Mouse (Mus musculus) adrenal gland (tissue): ENCODE results near the gene Tmed8.
"Not testable (repeated sequence)": the region's sequence is repeated elsewhere in the genome, so short reads cannot be mapped to it uniquely, and the experiment has no call there.

Source experiments
- intact Hi-C: fragments of 180-260 bp; cut with DNase I; formaldehyde crosslinking; loops from one replicate; pipeline ENCODE4 v1.15.1; 2025

Tmed8 gene

DNA sequence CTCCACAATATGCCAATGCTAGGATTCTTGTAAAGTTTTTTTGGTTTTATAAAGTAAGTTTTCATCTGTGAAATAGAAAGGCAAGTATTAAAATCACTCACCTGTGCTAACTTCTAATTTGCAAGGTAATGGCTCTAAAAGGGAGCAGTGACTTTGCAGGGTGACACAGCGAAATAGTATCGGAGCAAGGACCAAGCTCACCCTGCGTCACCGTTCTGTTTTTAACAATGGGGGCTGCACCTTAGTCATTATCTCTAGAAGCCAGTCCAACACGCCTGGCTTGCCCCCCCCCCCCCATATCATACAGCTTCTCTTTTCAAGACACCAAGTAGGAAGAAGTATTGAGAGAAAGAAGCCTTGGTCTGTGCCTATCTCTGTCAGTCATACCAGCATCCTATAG lies 39.4 kb downstream of the Tmed8 start:
- intact Hi-C loops: no loop called here

DNA sequence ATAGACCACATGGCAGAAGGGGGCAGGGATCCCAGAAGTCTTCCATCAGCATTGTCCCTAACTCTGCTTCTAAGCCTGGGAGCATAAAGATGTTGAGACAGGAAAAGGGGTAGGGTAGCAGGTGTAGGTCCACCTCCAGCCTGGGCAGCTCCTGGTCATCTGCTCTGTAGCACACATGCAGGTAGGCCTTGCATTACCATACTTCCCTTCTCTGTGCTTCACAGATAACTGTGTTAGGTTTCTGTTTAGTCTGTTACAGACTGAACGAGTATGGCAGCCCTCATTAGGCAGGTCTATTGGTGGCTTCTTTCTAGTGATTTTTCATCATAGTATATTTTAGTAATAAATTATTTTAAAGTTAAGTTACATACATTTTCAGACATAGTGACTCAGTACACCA lies 39.9 kb downstream of the Tmed8 start:
- intact Hi-C loops: no loop called here

DNA sequence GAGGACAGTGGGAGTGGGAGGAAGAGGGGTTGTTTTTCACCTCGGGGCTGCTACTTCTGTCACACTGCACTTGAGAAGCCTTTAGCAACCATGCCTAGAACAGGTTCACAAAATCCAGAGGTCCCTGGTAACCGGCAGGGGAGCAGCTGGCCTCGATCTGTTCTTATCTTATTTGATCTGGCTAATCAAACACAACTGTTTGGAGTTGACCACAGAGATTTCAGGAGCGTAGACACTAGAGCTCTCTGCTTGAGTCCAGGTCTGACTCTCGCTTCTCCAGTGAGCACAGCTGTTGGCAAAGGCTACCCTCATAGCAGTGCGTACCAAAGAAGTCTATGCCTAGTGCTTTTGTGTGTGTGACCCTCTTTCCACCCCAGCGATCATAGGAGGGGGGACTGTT lies 42.2 kb downstream of the Tmed8 start:
- intact Hi-C loops: no loop called here

DNA sequence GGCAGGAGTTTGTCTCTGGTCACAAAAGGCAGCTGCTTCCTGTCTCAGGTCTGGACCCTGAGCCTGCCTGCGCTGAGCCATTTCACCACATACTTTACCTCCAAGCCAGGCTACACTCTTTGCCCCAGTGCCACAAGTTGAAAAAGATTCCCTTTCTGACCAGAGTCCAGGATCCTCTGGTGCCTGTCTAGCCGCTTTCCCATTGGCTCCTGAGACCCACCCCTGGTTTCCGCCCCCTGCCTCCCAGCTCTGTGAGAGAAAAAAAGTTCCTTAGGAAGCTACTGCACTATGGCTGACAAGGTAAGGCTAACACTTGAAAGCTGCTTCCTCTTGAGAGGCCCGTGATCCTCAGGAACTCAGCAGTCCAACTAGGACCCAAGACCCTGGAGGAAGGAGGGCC lies 42.9 kb downstream of the Tmed8 start:
- intact Hi-C loops: no loop called here

DNA sequence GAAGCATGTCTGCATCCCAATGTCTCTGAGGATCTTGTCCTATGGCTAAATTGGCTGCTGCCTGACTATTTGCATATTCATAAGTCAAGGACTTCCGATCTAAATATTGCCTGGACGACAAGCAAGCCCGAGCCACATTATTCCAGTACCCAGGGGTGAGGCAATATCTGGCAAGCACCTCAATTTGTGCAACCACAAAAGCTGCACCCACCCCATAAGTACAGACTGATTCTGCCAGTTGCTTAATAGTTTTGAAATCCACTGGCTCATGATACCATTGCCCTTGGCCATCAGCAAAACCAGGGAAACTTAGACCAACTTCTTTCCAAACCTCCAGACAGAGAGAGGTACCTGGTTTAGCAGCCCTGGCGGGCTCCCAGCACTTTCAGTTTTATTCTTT lies 45.8 kb downstream of the Tmed8 start:
- intact Hi-C loops: not testable (repeated sequence)

DNA sequence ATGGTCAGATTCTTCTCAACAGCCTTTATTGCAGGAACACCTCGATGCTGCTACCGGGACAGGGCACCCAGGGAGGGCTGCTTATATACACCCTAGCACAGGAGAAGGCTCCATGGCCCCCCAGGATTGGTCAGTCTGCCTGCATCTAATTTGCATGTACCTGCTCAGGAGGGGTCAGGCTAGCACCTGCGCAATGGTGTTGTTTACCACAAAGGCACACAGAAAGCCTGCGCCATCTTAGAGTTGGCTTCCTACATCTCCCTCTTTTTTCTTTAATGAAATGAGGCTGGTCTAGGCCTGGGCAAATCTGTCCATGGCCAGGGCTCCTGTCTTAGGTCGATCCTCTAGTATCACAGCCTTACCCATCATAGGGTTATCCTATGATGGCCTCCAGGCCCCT lies 50.8 kb downstream of the Tmed8 start:
- intact Hi-C loops: loop anchor here (5.0 kb wide), 2 partner anchors 33 to 48 kb away; partner anchors contain the start of gene Samd15

DNA sequence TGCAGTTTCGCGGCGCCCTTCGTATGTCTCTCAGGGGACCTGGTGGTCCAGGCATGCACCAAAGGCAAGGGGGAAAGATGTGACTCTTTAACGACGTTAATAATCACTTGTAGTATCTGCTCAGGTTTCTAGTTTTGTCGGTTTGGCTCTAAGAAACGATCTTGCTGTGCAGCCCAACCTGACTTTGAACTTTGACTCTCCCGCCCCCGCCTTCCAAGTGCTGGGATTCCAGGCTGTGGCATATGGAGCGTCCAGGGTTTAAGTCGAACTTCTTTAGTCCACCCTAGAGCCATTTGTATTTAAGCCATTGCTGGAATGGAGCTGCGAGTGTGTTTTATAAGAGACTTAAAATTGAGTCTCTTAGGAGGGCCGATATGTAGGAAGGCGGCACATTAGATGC lies 52.1 kb downstream of the Tmed8 start:
- intact Hi-C loops: loop anchor here (5.0 kb wide), 2 partner anchors 34 to 49 kb away; partner anchors contain the start of gene Samd15

DNA sequence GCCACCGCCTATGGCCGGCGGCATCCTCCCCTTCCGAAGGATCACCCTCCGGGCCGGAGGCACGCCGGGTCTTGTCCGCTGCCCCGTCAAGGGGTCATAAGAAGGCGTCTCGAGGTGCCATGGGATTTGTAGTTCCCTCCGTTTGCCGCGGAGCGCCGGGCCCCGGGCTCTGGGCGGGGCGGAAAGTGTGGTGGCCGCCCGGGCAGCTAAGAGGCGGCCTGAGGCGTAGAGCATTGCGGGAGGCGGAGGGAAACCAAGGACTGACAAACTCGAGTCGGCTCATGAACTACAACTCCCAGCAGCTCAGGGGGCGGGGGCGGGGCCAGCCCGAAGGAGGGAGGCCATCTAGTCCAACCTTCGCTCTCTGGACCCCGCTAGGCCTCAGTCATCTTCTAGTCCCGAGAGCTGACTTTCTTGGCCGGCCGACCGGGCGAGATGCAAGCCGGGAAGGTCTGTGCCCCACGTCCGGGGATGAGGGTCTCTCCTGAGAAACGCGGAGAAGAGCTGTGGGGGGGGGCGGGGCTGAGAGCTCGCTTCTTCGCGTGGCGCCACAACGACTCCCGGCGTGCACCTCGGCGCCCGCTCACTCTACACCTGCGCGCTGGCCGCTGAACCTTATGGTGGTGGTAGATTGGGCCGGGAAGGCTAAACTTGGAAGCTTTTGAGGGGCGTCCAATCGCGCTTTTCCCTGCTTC lies 52.7 kb downstream of the Tmed8 start, which contains the start of gene Pomt2:
Pomt2 (minus strand) TSS at position 574 of the 695 bp plus-strand sequence.
- intact Hi-C loops: loop anchor here (5.0 kb wide), 2 partner anchors 35 to 50 kb away; partner anchors contain the start of gene Samd15

DNA sequence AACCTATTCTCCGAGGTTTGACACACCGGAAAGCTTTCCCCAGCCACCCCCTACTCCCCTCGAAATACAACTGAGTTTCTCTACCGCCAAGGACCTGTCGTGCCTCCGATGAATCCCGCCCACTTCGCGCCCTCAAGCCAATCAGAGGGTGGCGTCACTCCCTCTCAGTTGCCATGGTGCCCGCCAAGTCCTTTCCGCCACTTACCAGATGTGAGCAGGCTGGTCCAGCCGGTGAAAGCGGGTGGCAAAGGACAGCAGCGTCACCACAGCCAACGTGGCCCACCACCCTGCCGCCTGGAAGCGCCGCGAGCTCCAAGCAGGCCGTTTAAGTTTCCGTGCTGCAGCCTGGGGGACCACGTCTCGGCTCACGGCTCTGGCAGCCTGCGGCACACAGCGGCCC lies 53.3 kb downstream of the Tmed8 start, which contains the start of gene Gstz1:
Gstz1 (plus strand) TSS at position 200 of the 400 bp plus-strand sequence.
- intact Hi-C loops: loop anchor here (5.0 kb wide), 2 partner anchors 35 to 50 kb away; partner anchors contain the start of gene Samd15

DNA sequence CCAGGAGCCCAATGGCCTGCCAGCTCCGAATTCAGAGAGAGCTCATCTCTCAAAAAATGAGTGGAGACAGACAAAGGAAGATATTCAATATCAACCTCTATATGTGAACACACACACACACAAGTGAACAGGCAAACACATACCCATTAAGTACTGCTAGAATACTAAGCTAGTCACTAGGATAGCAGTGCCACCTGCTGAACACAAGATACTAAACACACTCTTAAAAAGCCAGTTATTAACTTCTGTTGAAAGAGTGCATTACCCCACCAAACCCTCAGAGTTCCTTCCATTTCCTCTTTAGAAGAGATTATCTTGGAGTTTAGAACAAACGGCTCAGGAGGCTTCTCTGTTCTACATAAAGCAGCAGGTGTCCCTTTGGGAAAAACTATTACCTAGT lies 58.1 kb downstream of the Tmed8 start:
- intact Hi-C loops: no loop called here

DNA sequence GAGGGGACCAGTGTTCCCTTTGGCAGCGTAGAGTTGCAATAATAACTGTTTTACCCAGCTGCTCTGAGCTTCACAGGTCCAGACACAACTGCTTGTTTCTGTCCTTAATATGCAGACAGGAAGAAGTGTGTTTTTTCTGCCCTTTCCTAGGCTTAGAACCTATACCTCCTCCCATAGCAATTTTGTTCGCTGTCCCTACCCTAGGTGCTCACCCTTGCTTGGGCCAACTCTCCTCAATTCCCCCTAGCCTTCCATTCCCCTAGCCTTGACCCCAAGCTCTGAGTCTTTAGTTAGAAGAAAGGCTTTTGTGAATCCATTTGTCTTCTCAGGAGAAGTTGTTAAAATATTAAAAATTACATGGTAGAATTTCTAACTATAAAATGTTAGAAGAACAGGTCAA lies 61.5 kb downstream of the Tmed8 start:
- intact Hi-C loops: loop anchor here (10.0 kb wide), 1 partner anchor 196 kb away; no protein-coding TSS in a partner anchor

DNA sequence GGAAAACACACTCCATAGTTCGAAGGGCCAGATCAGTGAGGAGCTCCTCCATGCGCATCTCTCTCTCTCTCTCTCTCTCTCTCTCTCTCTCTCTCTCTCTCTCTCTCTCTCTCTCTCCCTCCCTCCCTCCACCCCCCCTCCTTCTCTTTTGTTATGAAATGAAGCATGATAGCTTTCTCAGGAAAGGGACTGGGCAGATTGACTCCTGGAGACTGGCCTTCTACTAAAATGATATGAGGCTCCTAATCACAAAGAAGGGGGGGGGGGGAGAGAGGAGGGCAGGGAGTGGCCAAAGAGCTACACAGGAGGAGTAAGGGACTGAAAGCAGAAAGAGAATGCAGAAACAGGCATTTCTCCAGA lies 61.9 kb downstream of the Tmed8 start:
- intact Hi-C loops: loop anchor here (10.0 kb wide), 1 partner anchor 196 kb away; no protein-coding TSS in a partner anchor

DNA sequence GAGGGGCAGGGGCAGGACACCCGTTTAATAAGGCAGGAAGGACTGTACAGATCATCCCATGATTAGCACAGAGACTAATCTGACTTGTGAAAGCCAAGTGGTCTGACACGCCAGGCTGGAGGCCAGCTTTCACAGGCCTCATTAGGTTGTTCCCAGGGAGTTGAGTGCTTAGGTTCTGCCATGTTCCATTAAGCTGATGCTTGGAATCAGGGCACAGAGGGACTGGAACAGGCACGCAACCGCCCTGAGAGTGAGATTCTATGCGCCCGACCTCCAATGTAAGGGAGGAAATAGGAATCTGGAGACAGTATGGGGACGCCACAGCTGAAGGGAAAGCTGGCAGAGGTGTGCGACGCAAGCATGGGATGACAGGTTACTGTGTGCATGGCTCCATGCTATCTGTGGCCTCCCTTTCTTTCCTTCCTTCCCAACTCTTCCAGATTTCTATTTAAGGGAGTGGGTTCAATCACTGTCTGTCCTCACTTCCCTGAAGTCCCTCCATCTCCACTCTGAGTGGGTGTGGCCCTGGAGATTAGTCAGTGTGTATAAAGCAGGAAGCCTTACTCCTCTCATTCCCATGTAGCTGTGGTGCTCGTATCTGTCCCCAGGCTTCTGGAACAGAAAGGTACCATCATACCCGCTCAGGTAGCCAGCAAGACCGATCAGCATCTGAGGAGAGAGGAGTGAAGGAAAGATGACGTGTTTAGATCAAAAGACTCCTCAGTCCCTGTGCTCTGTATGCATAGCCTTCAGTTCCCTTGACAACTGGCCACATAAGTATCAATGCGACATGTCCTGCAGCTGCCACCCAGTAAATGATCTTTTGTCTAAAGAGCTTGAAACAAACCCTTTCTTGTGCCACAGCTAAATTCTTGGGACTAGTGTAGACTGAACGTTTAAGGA lies 62.6 kb downstream of the Tmed8 start:
- intact Hi-C loops: loop anchor here (10.0 kb wide), 1 partner anchor 197 kb away; no protein-coding TSS in a partner anchor

DNA sequence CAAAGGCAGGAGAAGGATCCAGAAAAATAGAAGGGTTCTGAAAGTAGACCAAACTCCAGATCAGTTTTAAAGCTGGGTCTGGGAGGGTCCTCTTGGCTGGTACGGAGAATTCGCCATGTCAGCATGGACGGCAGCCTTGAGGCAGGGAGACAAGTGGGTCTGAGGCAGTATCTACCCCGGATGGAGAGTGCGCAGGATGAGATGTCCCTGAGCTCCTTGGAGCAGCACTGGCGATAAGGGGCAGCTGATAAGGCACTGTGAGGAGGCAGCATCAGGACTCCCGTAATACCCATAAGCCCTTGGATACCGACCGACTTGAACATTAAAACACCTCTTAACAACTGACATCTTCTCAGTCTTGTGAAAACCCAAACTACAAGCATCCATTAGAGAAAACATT lies 67.5 kb downstream of the Tmed8 start:
- intact Hi-C loops: loop anchor here (5.0 to 10.0 kb wide), 2 partner anchors 110 to 202 kb away; no protein-coding TSS in a partner anchor

DNA sequence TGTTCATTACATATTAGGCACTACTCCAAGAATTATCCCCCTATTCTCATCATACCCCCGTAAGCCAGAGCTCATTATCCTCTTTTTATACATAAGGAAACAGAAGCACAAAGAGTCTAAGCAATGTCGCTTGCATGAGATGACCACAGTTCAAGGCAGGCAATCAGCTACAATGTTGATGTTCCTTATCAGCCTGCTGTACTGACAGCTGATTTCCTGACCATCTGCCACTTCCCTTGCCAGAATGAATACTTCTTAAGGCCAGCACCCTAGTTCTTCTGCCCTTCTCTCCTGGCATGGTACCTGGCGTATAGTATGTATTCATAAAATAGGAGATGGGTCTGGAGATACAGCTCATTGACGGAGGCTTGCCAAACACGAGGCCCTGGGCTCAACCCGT lies 68.0 kb downstream of the Tmed8 start:
- intact Hi-C loops: loop anchor here (5.0 to 10.0 kb wide), 2 partner anchors 110 to 203 kb away; no protein-coding TSS in a partner anchor

DNA sequence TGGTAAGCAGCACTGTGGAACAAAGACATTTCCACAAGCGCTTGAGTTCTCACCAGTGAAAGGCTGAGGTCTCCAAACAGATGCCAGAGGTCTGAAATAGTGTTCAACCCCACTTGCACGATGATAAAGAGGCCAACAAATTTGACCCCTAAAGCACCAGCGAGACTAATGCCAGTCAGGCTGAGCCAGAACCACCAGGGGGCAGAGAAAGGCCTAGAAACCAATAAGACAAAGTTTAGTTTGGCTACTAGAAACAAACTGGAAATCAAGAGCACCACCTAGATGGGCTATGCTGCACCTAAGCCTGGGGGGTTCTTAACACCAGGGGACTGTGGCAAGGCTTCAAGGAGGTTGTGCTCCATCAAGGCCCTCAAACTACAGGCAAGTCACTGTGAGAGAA lies 68.6 kb downstream of the Tmed8 start:
- intact Hi-C loops: loop anchor here (5.0 to 10.0 kb wide), 2 partner anchors 111 to 203 kb away; no protein-coding TSS in a partner anchor

DNA sequence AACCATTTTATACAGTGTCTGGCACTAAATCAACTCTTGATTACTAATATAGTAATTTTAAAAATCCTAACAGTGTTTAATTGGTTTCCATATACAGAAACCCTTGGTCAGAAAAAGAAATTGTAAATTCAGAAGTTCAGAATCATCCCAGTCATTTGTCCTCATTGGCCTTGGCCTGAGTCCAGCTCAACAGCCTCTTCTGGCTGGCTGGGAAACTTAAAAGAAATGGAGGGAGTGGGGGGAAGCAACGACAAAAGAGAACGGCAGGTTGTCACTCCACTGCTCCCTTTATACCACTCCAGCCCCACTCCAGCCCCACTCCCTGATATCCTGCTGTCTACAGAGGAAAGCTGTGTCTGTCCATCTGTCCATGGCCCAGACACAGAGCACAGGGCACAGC lies 69.1 kb downstream of the Tmed8 start:
- intact Hi-C loops: loop anchor here (5.0 to 10.0 kb wide), 2 partner anchors 111 to 204 kb away; no protein-coding TSS in a partner anchor

DNA sequence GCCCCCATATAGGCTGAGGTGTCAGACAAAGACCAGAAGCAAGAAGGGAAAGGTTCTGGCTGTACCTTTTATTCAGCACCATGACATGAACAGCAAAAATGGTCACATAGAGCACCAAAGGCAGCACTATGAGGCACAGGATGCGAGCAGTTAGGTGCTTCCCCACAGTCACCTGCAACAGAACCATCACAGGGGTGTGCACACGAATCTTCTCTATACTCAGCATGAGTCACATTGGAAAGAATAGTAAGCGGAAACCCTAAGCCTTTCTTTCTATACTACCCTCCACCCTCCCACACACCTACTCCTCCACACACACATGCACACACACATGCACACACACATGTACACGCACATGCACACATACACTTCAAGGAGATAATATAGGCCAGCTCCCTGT lies 70.0 kb downstream of the Tmed8 start:
- intact Hi-C loops: loop anchor here (5.0 to 10.0 kb wide), 2 partner anchors 112 to 205 kb away; no protein-coding TSS in a partner anchor

DNA sequence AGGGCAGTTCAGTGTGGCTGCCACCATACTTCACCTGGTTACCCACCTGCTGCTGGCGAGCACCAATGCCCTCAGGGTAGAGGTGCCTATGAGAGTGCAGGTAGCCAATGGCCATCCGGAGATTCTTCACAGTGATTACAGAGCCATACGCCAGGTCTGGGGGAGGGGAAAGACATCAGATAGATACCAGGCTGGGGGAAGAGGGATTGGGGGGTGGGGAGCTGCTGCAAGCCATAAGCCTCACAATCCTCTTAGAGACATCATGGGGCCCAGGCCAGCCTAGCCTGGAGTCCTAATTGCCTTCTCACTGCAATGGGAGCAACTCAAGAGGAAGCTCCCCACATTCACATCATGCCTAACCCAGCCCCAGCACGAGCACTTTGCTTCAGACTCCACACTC lies 73.0 kb downstream of the Tmed8 start:
- intact Hi-C loops: no loop called here

DNA sequence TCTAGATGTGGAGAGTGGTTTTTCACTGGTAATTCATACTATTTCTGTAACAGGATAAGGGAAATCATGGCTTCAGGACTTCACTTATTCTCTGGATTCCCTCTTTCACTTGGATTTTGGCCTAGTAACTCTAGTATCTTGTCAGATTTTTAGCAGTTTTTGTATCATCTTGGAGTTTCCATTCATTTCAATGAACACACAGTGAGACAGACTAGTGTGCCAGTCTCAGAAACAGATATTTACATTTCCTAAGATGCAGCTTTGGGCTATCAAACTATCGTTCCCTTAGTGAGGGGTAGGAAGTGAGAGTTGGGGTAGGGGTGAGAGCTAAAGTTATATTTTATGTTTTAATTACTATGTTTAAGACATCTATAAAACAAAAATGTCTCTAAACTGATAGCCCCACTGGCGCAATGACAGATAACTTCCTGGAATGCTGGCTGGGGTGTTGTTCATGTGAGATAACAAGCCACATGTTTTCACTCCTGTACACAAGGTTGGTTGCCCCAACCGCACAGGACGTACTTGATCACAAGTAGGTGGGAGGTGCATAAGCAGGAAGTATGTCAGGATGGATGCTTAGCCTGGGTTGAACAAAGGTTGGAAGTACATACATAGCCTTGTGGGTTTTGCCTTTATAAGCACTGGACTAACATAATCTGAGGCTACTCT lies 78.2 kb downstream of the Tmed8 start:
- intact Hi-C loops: no loop called here
